Mouse (Mus musculus): ENCODE data around the gene Gm21095.
"Not testable (repeated sequence)": the region's sequence is repeated elsewhere in the genome, so short reads cannot be mapped to it uniquely, and the experiment has no call there.

The Gm21095 gene

GRCm38 (mm10) chrY:84096979-84097378, at the start of gene Gm21095:
Gene Gm21095 (plus strand): TSS chrY:84097279.
- not testable (repeated sequence) for DNase-seq (ENCODE audit: low spot score)

Data from retina, embryonic 14.5 days (tissue).